Mouse (Mus musculus) liver, postnatal 0 days (tissue): Measurements from ENCODE around the gene Gm20517.

Experiments
- CTCF ChIP-seq: sonication (generic); IDR thresholded peaks from 2 replicates; pipeline ENCODE4 v1.5.1; 2016; ENCODE audit warnings: antibody characterized with exemption, low read depth
- EP300 ChIP-seq: IDR thresholded peaks from 2 replicates; pipeline ENCODE4 v1.6.1; 2016; ENCODE audit warnings: antibody characterized with exemption, low read depth, mild to moderate bottlenecking

- TF ChIP-seq CTCF = no peak; the same call in 1 of the 2 replicates
- no peak for TF ChIP-seq EP300
Observed at GRCm38 (mm10) chr17:47672311-47673111, 61.1 kb downstream of the Gm20517 start.
